Mouse (Mus musculus) small intestine, adult 2 months (tissue): ENCODE data around the gene Ppif. TPM values are rescaled to one million over a fixed set of nuclear protein-coding genes. Genes with fewer than 3 reads are reported as not detected.

Experiments used
- H3K27ac ChIP-seq: fragments of 200-500 bp; 2 replicates; pipeline ENCODE4 v1.5.1; 2012; ENCODE audit warnings: low read depth, low read length, control low read depth, inconsistent platforms; ENCODE audit not compliant: insufficient read depth
- H3K27me3 ChIP-seq: fragments of 200-500 bp; 2 replicates; pipeline ENCODE4 v1.6.1; 2012; ENCODE audit warnings: mild to moderate bottlenecking, moderate library complexity, low read length, inconsistent platforms; ENCODE audit not compliant: control insufficient read depth, insufficient read depth
- H3K36me3 ChIP-seq: fragments of 200-500 bp; 2 replicates; pipeline ENCODE4 v1.6.1; 2012; ENCODE audit warnings: mild to moderate bottlenecking, low read length, control low read depth, inconsistent platforms; ENCODE audit not compliant: control insufficient read depth, insufficient read depth
- H3K4me1 ChIP-seq: fragments of 200-500 bp; 2 replicates; pipeline ENCODE4 v1.6.1; 2012; ENCODE audit warnings: low read length, inconsistent platforms, mixed read lengths; ENCODE audit not compliant: control insufficient read depth, insufficient read depth, insufficient read length
- H3K4me3 ChIP-seq: fragments of 200-500 bp; 2 replicates; pipeline ENCODE4 v1.5.1; 2012; ENCODE audit warnings: low read depth, mild to moderate bottlenecking, control low read depth, inconsistent platforms, low read length, moderate library complexity
- CTCF ChIP-seq: fragments of 200-500 bp; IDR thresholded peaks from 2 replicates; pipeline ENCODE4 v1.5.1; 2012; ENCODE audit warnings: low read depth, mild to moderate bottlenecking, control low read depth, inconsistent platforms, low read length, moderate library complexity, mixed read lengths; ENCODE audit not compliant: insufficient replicate concordance, insufficient read length; ENCODE audit errors: extremely low read depth
- POLR2A ChIP-seq: fragments of 200-500 bp; IDR thresholded peaks from 2 replicates; pipeline ENCODE4 v1.6.1; 2012; ENCODE audit warnings: low read depth, mild to moderate bottlenecking, control low read depth, inconsistent platforms, low read length, moderate library complexity
- WGBS: fragments of 180-500 bp; shearing (Covaris S2); methylation state at CpG from one replicate; pipeline ENCODE4 v1.1.7; 2018; 5-methylcytosine and 5-hydroxymethylcytosine counted together
- polyA plus RNA-seq: library from polyadenylated mRNA; depleted of rRNA; stranded (reverse); fragments of >200 nt; gene quantifications from 2 replicates; pipeline ENCODE4 v1.2.3, GENCODE M21; 2012

The Ppif gene
- polyA plus RNA-seq, 1 experiment = 80.1 TPM

DNA sequence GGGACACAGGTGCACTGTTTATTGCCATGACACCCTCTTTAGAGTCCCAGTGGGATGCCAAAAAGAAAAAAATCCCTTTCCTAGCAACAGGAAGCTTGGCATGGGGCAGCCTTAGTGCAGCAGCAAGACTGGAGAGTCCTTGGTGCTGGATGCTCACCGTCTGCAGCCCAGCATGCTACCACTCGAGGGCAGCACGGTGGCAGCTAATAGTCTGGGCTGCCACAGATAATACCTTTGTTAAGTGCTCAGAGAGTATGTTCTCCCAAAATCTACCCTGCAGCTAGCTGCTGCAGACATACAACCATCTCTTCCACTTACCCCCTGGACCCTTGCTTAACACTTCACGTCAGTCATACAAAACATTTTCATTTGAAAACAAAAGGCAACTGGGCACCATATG, 19.5 kb downstream of the Ppif start:
- H3K27ac ChIP-seq = no peak overlapping the region
- H3K4me3 ChIP-seq = no peak overlapping the region
- no peaks in the 10 kb centered on the region for H3K27me3 ChIP-seq
- H3K4me1 ChIP-seq = peaks cover 5% of the 10 kb centered on the region
- 34% methylated on average over 4 of the region's 4 CpGs for WGBS
- TF ChIP-seq POLR2A (no peak), CTCF (peak; percentile 58; the same call in 1 of the 2 replicates)
- no peaks in the 10 kb centered on the region for H3K36me3 ChIP-seq

DNA sequence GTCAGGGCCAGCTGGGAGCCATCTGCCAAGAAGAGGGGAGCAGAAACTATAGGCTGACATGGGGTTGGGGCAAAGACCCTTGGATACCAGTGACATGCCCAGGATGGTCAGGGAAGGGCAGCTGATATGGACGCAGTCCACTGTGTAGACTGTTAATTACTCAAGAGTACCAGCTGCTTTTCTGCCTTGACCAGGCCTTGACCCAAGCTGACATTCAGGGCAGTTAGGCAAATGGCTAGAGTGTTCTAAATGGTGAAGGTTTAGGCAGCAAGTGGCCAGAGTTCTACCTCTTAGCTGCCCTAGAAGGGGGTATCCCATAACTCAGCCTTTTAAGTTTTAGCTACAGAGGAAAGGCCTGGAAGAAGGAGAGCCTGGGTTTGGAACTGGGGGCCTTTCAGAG, 22.6 kb downstream of the Ppif start:
- TF ChIP-seq CTCF = no peak
- no peak for TF ChIP-seq POLR2A
- no peaks in the 10 kb centered on the region for H3K36me3 ChIP-seq
- peaks cover 4% of the 10 kb centered on the region; the same call in 1 of the 2 replicates for H3K4me1 ChIP-seq
- WGBS = 77% methylated on average over 1 of the region's 1 CpGs
- H3K27ac ChIP-seq = no peak overlapping the region
- no peaks in the 10 kb centered on the region for H3K27me3 ChIP-seq
- no peak overlapping the region for H3K4me3 ChIP-seq

DNA sequence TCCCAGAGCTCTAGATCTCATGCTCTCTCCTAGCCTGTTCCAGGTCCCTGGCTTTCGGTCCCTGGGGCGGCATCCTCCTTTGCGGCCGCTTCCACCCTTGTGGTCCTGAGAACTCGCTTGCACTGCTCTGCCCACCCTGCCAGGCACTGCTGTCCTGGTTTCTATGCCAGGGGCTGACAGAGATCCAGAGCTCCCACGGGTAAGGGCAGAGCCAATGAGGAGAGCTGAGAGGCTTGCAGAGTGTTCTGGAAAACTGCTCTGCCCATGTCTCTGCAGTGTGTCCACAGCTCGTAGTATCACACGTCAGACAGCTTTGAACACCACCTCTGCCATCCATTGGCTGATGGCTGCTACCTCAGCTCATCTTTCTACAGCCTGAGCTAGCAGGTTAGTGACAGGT, 23.8 kb downstream of the Ppif start:
- no peak overlapping the region for H3K27ac ChIP-seq
- TF ChIP-seq CTCF (no peak), POLR2A (no peak)
- WGBS = 84% methylated on average over 8 of the region's 8 CpGs
- no peak overlapping the region for H3K4me3 ChIP-seq
- no peaks in the 10 kb centered on the region for H3K36me3 ChIP-seq
- no peaks in the 10 kb centered on the region for H3K27me3 ChIP-seq
- peaks cover 4% of the 10 kb centered on the region; the same call in 1 of the 2 replicates for H3K4me1 ChIP-seq

- Histone ChIP-seq H3K27me3 (no peaks in the 10 kb centered on the region), H3K4me3 (no peak overlapping the region), H3K36me3 (no peaks in the 10 kb centered on the region), H3K4me1 (peaks cover 4% of the 10 kb centered on the region; the same call in 1 of the 2 replicates), H3K27ac (no peak overlapping the region)
- no peak for TF ChIP-seq CTCF
- no peak for TF ChIP-seq POLR2A
- WGBS = 14% methylated on average over 2 of the region's 2 CpGs
Observed at GRCm38 (mm10) chr14:25718471-25718870, 24.5 kb downstream of the Ppif start.

GRCm38 (mm10) chr14:25719371-25719770, 25.4 kb downstream of the Ppif start:
- TF ChIP-seq POLR2A = no peak
- TF ChIP-seq CTCF = no peak
- H3K27ac ChIP-seq = no peak overlapping the region
- no peaks in the 10 kb centered on the region for H3K27me3 ChIP-seq
- 38% methylated on average over 9 of the region's 9 CpGs for WGBS
- no peak overlapping the region for H3K4me3 ChIP-seq
- no peaks in the 10 kb centered on the region for H3K36me3 ChIP-seq
- H3K4me1 ChIP-seq = peaks cover 7% of the 10 kb centered on the region

DNA sequence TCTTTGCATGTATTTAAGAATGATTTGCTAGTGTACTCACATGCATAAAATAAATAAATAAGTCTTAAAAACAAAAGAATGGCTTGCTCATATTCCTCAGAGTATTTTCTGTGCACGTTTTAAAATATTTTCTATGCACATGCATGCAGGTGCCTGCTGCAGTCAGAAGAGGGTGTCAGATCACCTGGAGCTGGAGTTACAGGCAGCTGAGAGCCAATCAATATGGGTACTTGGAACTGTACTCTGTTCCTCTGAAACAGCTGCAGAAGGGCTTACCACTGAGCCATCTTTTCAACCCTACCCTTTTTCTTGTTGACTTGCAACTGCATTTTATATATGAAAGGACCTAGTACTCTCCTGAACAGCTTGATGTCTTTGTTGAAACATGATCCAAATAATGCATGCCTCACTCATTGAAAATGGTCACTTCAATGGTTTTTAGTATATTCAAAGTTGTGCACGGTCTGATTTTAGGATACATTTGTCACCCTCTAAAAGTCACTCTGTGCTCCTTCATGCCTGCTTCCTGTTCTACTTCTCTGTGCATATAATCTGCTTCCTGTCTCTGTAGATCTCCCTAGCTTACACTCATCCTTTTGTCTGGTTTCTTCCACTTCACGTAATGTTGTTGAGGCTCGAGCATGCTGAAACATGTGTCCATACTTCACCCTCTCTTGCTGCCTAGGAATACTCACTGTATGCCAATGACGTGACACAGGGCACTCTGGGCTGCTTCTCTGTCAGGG, 27.2 kb downstream of the Ppif start:
- Histone ChIP-seq H3K27me3 (no peaks in the 10 kb centered on the region), H3K4me3 (no peak overlapping the region), H3K4me1 (peaks cover 16% of the 10 kb centered on the region), H3K27ac (no peak overlapping the region), H3K36me3 (no peaks in the 10 kb centered on the region)
- TF ChIP-seq CTCF (no peak), POLR2A (no peak)
- 76% methylated on average over 5 of the region's 5 CpGs for WGBS

DNA sequence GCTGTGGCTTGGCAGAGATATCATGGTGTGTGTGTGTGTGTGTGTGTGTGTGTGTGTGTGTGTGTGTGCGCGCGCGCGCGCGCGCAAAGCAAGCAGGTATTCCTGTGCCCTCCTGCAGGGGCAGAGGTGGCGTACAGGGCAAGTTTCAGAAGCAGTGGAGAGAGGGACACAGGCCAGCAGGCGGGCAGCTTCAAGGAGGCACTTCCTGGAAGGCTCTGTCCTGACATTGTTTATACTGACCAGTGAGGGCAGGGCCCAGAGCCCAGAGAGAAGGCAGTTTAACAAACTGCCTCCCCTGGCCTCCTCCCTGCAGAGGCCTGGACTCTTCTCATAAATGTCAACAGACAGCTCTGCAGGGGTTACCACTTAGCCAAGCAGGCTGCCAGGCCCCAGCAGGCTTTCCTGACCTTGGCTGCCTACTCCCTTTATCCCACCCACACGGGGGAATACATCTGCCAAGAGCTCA, 31.1 kb downstream of the Ppif start:
- Histone ChIP-seq H3K4me3 (no peak overlapping the region), H3K36me3 (no peaks in the 10 kb centered on the region), H3K27ac (peak overlapping the region; percentile 2; the same call in 1 of the 2 replicates), H3K27me3 (no peaks in the 10 kb centered on the region), H3K4me1 (peaks cover 15% of the 10 kb centered on the region)
- TF ChIP-seq CTCF = no peak
- no peak for TF ChIP-seq POLR2A
- 86% methylated on average over 8 of the region's 11 CpGs for WGBS
